Mouse (Mus musculus) limb, embryonic 12.5 days (tissue): Measurements from ENCODE around the gene Raph1. TPM values are rescaled to one million over a fixed set of nuclear protein-coding genes. Genes with fewer than 3 reads are reported as not detected.

ENCODE experiments used
- ATAC-seq: fragments of 200-750 bp; cut with Nextera tagmentation; 2 replicates; pipeline ENCODE4 v1.8.0; 2017; ENCODE audit warnings: low read depth, moderate TSS enrichment; ENCODE audit not compliant: insufficient number of reproducible peaks, insufficient read depth, low FRiP score, low TSS enrichment
- H3K27ac ChIP-seq: fragments of 300-500 bp; sonication (generic); 2 replicates; pipeline ENCODE4 v1.5.1; 2016; ENCODE audit warnings: mild to moderate bottlenecking, moderate library complexity
- H3K27me3 ChIP-seq: fragments of 300-500 bp; sonication (generic); 2 replicates; pipeline ENCODE4 v1.6.1; 2016; ENCODE audit warnings: mild to moderate bottlenecking, moderate library complexity
- H3K36me3 ChIP-seq: fragments of 300-500 bp; sonication (generic); 2 replicates; pipeline ENCODE4 v1.6.1; 2016; ENCODE audit warnings: mild to moderate bottlenecking, moderate library complexity
- H3K4me1 ChIP-seq: fragments of 300-500 bp; sonication (generic); replicated peaks from 2 replicates; pipeline ENCODE4 v1.6.1; 2016
- H3K4me2 ChIP-seq: fragments of 300-500 bp; sonication (generic); 2 replicates; pipeline ENCODE4 v1.6.1; 2016; ENCODE audit warnings: mild to moderate bottlenecking, moderate library complexity
- H3K4me3 ChIP-seq: fragments of 300-500 bp; sonication (generic); replicated peaks from 2 replicates; pipeline ENCODE4 v1.5.1; 2016; ENCODE audit warnings: mild to moderate bottlenecking
- H3K9ac ChIP-seq: fragments of 300-500 bp; sonication (generic); replicated peaks from 2 replicates; pipeline ENCODE4 v1.6.1; 2016; ENCODE audit warnings: mild to moderate bottlenecking, moderate library complexity
- H3K9me3 ChIP-seq: fragments of 300-500 bp; sonication (generic); 2 replicates; pipeline ENCODE4 v1.6.1; 2016; ENCODE audit warnings: mild to moderate bottlenecking, moderate library complexity
- WGBS: fragments of 180-500 bp; shearing (Covaris S2); methylation state at CpG from one replicate; pipeline ENCODE4 v1.1.7; 2016; 5-methylcytosine and 5-hydroxymethylcytosine counted together
- polyA plus RNA-seq: library from polyadenylated mRNA; unstranded; fragments of >200 nt; fragmentation: Nextera tagmentation; extraction: Ambion mirVana; gene quantifications from 2 replicates; pipeline ENCODE4 v1.2.1, GENCODE M21; 2016

Raph1 gene
- 21.0 and 22.0 TPM in 2 replicates for polyA plus RNA-seq

GRCm38 (mm10) chr1:60566631-60567311, at the start of gene Raph1:
TSS of gene Raph1 (minus strand) at chr1:60567104.
- Histone ChIP-seq H3K9me3 (no peaks in the 10 kb centered on the region), H3K9ac (peak within 1 kb of the TSS; percentile 90), H3K4me1 (peaks cover 12% of the 10 kb centered on the region), H3K27ac (peak within 1 kb of the TSS; percentile 91), H3K4me2 (peak within 1 kb of the TSS; percentile 77), H3K36me3 (no peaks in the 10 kb centered on the region), H3K4me3 (peak within 1 kb of the TSS; percentile 94), H3K27me3 (no peaks in the 10 kb centered on the region)
- ATAC-seq, result peak; percentile 96
- under 1% methylated on average over 76 of the region's 92 CpGs for WGBS

GRCm38 (mm10) chr1:60615703-60616102, 48.8 kb upstream of the Raph1 start:
- Histone ChIP-seq H3K27me3 (no peaks in the 10 kb centered on the region), H3K9ac (no peak overlapping the region), H3K36me3 (no peaks in the 10 kb centered on the region), H3K27ac (no peak overlapping the region), H3K4me1 (no peaks in the 10 kb centered on the region), H3K9me3 (no peaks in the 10 kb centered on the region), H3K4me3 (no peak overlapping the region), H3K4me2 (no peak overlapping the region)
- no peak for ATAC-seq
- 81% methylated on average over 1 of the region's 1 CpGs for WGBS

- H3K27me3 ChIP-seq, result no peaks in the 10 kb centered on the region
- H3K4me1 ChIP-seq, result no peaks in the 10 kb centered on the region
- H3K36me3 ChIP-seq, result no peaks in the 10 kb centered on the region
- ATAC-seq, result no peak
- H3K27ac ChIP-seq, result no peak overlapping the region
- no peak overlapping the region for H3K4me2 ChIP-seq
- H3K4me3 ChIP-seq, result no peak overlapping the region
- WGBS, result 74% methylated on average over 1 of the region's 1 CpGs
- H3K9ac ChIP-seq, result no peak overlapping the region
- H3K9me3 ChIP-seq, result no peaks in the 10 kb centered on the region
Measured at GRCm38 (mm10) chr1:60614902-60615301, 48.0 kb upstream of the Raph1 start.

GRCm38 (mm10) chr1:60611968-60612367, 45.1 kb upstream of the Raph1 start:
- no peak overlapping the region for H3K4me2 ChIP-seq
- WGBS, result 89% methylated on average over 3 of the region's 3 CpGs
- no peaks in the 10 kb centered on the region for H3K36me3 ChIP-seq
- H3K27ac ChIP-seq, result no peak overlapping the region
- H3K9me3 ChIP-seq, result no peaks in the 10 kb centered on the region
- H3K27me3 ChIP-seq, result no peaks in the 10 kb centered on the region
- H3K4me3 ChIP-seq, result no peak overlapping the region
- H3K4me1 ChIP-seq, result no peaks in the 10 kb centered on the region
- no peak overlapping the region for H3K9ac ChIP-seq
- ATAC-seq, result no peak

- WGBS, result 72% methylated on average over 4 of the region's 4 CpGs
Measured at GRCm38 (mm10) chr1:60610631-60611030, 43.7 kb upstream of the Raph1 start.

GRCm38 (mm10) chr1:60609011-60609775, 42.3 kb upstream of the Raph1 start:
- Histone ChIP-seq H3K9ac (no peak overlapping the region), H3K27me3 (no peaks in the 10 kb centered on the region), H3K4me2 (no peak overlapping the region), H3K9me3 (no peaks in the 10 kb centered on the region), H3K4me1 (no peaks in the 10 kb centered on the region), H3K27ac (no peak overlapping the region), H3K4me3 (no peak overlapping the region), H3K36me3 (no peaks in the 10 kb centered on the region)
- no peak for ATAC-seq
- WGBS, result 84% methylated on average over 8 of the region's 8 CpGs

More at GRCm38 (mm10) chr1:60610631-60611030, 43.7 kb upstream of the Raph1 start:
- H3K9ac ChIP-seq, result no peak overlapping the region
- H3K27ac ChIP-seq, result no peak overlapping the region
- H3K4me1 ChIP-seq, result no peaks in the 10 kb centered on the region
- no peak for ATAC-seq
- no peaks in the 10 kb centered on the region for H3K9me3 ChIP-seq
- H3K36me3 ChIP-seq, result no peaks in the 10 kb centered on the region
- H3K4me2 ChIP-seq, result no peak overlapping the region
- no peaks in the 10 kb centered on the region for H3K27me3 ChIP-seq
- no peak overlapping the region for H3K4me3 ChIP-seq

- Histone ChIP-seq H3K9ac (no peak overlapping the region), H3K4me3 (no peak overlapping the region), H3K4me1 (no peaks in the 10 kb centered on the region), H3K4me2 (no peak overlapping the region), H3K9me3 (no peaks in the 10 kb centered on the region), H3K27me3 (no peaks in the 10 kb centered on the region), H3K27ac (no peak overlapping the region), H3K36me3 (no peaks in the 10 kb centered on the region)
- ATAC-seq, result no peak
- WGBS, result 83% methylated on average over 3 of the region's 3 CpGs
Measured at GRCm38 (mm10) chr1:60604481-60605021, 37.6 kb upstream of the Raph1 start.

GRCm38 (mm10) chr1:60600682-60601081, 33.8 kb upstream of the Raph1 start:
- no peaks in the 10 kb centered on the region for H3K27me3 ChIP-seq
- no peaks in the 10 kb centered on the region for H3K36me3 ChIP-seq
- no peaks in the 10 kb centered on the region for H3K4me1 ChIP-seq
- no peak overlapping the region for H3K27ac ChIP-seq
- no peaks in the 10 kb centered on the region for H3K9me3 ChIP-seq
- H3K9ac ChIP-seq, result no peak overlapping the region
- ATAC-seq, result no peak
- WGBS, result 83% methylated on average over 6 of the region's 6 CpGs
- no peak overlapping the region for H3K4me2 ChIP-seq
- no peak overlapping the region for H3K4me3 ChIP-seq

- no peak for ATAC-seq
- no peak overlapping the region for H3K4me2 ChIP-seq
- H3K4me1 ChIP-seq, result no peaks in the 10 kb centered on the region
- WGBS, result 88% methylated on average over 3 of the region's 3 CpGs
- H3K9ac ChIP-seq, result no peak overlapping the region
- H3K36me3 ChIP-seq, result no peaks in the 10 kb centered on the region
- H3K4me3 ChIP-seq, result no peak overlapping the region
- H3K9me3 ChIP-seq, result no peaks in the 10 kb centered on the region
- no peak overlapping the region for H3K27ac ChIP-seq
- H3K27me3 ChIP-seq, result no peaks in the 10 kb centered on the region
Measured at GRCm38 (mm10) chr1:60599926-60600325, 33.0 kb upstream of the Raph1 start.

GRCm38 (mm10) chr1:60599013-60599701, 32.3 kb upstream of the Raph1 start:
- H3K27me3 ChIP-seq, result no peaks in the 10 kb centered on the region
- H3K36me3 ChIP-seq, result no peaks in the 10 kb centered on the region
- H3K9me3 ChIP-seq, result no peaks in the 10 kb centered on the region
- WGBS, result 83% methylated on average over 6 of the region's 6 CpGs
- no peaks in the 10 kb centered on the region for H3K4me1 ChIP-seq
- H3K27ac ChIP-seq, result no peak overlapping the region
- no peak for ATAC-seq
- H3K4me2 ChIP-seq, result no peak overlapping the region
- no peak overlapping the region for H3K9ac ChIP-seq
- no peak overlapping the region for H3K4me3 ChIP-seq
